Mouse (Mus musculus): Measurements from ENCODE around the gene Tas2r135.

Tas2r135 gene

DNA sequence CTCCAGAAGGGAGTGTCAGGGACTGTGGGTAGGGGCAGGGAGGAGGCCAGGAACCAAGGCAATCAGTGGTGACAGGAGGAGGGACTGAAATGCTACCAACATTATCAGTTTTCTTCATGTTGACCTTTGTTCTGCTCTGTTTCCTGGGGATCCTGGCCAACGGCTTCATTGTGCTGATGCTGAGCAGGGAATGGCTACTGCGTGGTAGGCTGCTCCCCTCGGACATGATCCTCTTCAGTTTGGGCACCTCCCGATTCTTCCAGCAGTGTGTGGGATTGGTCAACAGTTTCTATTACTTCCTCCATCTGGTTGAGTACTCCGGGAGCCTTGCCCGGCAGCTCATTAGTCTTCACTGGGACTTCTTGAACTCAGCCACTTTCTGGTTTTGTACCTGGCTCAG lies 29.2 kb downstream of the Tas2r135 start, which contains the start of gene Tas2r126:
Gene Tas2r126, plus strand, starts transcription at position 90 of the 400 bp plus-strand sequence.
- no peak for DNase-seq (ENCODE audit: low spot score)

GRCm38 (mm10) chr6:42435490-42435889 lies 30.3 kb downstream of the Tas2r135 start:
- DNase-seq (ENCODE audit: low spot score): no peak

DNA sequence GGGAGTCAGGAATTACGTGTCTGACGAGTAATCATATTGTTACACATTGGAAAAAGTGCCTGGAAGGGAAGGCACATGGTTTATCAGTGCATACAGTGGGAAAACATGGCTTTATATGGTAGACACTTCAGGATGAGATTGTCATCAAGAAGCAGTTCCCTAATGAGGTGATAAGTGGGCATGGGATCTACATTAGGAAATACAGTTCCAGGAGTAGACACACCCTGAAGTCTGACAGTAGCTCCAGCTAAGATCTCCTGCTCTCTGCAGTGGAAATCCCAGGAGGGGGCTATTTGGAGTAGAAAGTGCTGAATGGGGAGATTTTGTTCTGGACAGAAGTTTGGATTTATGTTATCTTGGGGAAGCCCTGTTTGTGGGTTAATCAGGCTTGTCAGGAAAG lies 36.2 kb downstream of the Tas2r135 start:
- DNase-seq (ENCODE audit: low spot score): no peak

- DNase-seq (ENCODE audit: low spot score): no peak
Observed at GRCm38 (mm10) chr6:42444491-42444890, 39.3 kb downstream of the Tas2r135 start.

GRCm38 (mm10) chr6:42447381-42447780 lies 42.1 kb downstream of the Tas2r135 start:
- DNase-seq (ENCODE audit: low spot score): no peak
